Mouse (Mus musculus) midbrain, postnatal 0 days (tissue): ENCODE measurements around the gene Mospd3. TPM values are rescaled to one million over a fixed set of nuclear protein-coding genes. Genes with fewer than 3 reads are reported as not detected.
A peak's percentile ranks its signal among the peaks of the same experiment; 100 is the strongest.
"Not testable (repeated sequence)": the region's sequence is repeated elsewhere in the genome, so short reads cannot be mapped to it uniquely, and the experiment has no call there.

Source experiments
- ATAC-seq: fragments of 200-750 bp; cut with Nextera tagmentation; 2 replicates; pipeline ENCODE4 v1.8.0; 2017; ENCODE audit warnings: moderate number of reproducible peaks, mild to moderate bottlenecking, moderate TSS enrichment, moderate library complexity; ENCODE audit not compliant: low FRiP score
- DNase-seq: peaks from one replicate; pipeline ENCODE4 v3.0.0-alpha.2; 2015; ENCODE audit warnings: low spot score
- H3K27ac ChIP-seq: fragments of 300-500 bp; sonication (generic); 2 replicates; pipeline ENCODE4 v1.5.1; 2014; ENCODE audit warnings: low read depth, mild to moderate bottlenecking, low read length, mixed read lengths
- H3K27me3 ChIP-seq: fragments of 300-500 bp; sonication (generic); 2 replicates; pipeline ENCODE4 v1.6.1; 2014; ENCODE audit warnings: low read length, control low read depth, mixed read lengths; ENCODE audit not compliant: insufficient read depth
- H3K36me3 ChIP-seq: fragments of 300-500 bp; sonication (generic); 2 replicates; pipeline ENCODE4 v1.6.1; 2014; ENCODE audit warnings: low read length, control low read depth, mixed read lengths; ENCODE audit not compliant: insufficient read depth
- H3K4me1 ChIP-seq: fragments of 300-500 bp; sonication (generic); 2 replicates; pipeline ENCODE4 v1.6.1; 2014; ENCODE audit warnings: mild to moderate bottlenecking, control low read depth, antibody characterized with exemption, low read length, mixed read lengths; ENCODE audit not compliant: insufficient read depth
- H3K4me2 ChIP-seq: fragments of 300-500 bp; sonication (generic); 2 replicates; pipeline ENCODE4 v1.6.1; 2014; ENCODE audit warnings: low read depth, mild to moderate bottlenecking, low read length, mixed read lengths; ENCODE audit not compliant: poor library complexity, severe bottlenecking
- H3K4me3 ChIP-seq: fragments of 300-500 bp; sonication (generic); 2 replicates; pipeline ENCODE4 v1.5.1; 2014; ENCODE audit warnings: low read depth, mild to moderate bottlenecking, low read length, moderate library complexity
- H3K9ac ChIP-seq: fragments of 300-500 bp; sonication (generic); replicated peaks from 2 replicates; pipeline ENCODE4 v1.6.1; 2014; ENCODE audit warnings: mild to moderate bottlenecking, low read length, moderate library complexity, mixed read lengths; ENCODE audit not compliant: poor library complexity, severe bottlenecking
- H3K9me3 ChIP-seq: fragments of 300-500 bp; sonication (generic); 2 replicates; pipeline ENCODE4 v1.6.1; 2016; ENCODE audit warnings: low read length, control low read depth
- CTCF ChIP-seq: IDR thresholded peaks from 2 replicates; pipeline ENCODE4 v1.5.1; 2016; ENCODE audit warnings: antibody characterized with exemption, mild to moderate bottlenecking
- WGBS: fragments of 180-500 bp; shearing (Covaris S2); extraction: QIAGEN DNeasy Blood & Tissue Kit; methylation state at CpG from one replicate; pipeline ENCODE4 v1.1.7; 2014; 5-methylcytosine and 5-hydroxymethylcytosine counted together
- polyA plus RNA-seq: library from polyadenylated mRNA; unstranded; fragments of >200 nt; fragmentation: Nextera tagmentation; extraction: Ambion mirVana; gene quantifications from 2 replicates; pipeline ENCODE4 v1.2.1, GENCODE M21; 2015
- total RNA-seq: library from RNA; depleted of rRNA; stranded (reverse); fragments of >200 nt; gene quantifications from 2 replicates; pipeline ENCODE4 v1.2.3, GENCODE M21; 2014

The Mospd3 gene
- total and polyA plus RNA-seq, 2 experiments from 2014 or later = 18.5 to 71.3 TPM

DNA sequence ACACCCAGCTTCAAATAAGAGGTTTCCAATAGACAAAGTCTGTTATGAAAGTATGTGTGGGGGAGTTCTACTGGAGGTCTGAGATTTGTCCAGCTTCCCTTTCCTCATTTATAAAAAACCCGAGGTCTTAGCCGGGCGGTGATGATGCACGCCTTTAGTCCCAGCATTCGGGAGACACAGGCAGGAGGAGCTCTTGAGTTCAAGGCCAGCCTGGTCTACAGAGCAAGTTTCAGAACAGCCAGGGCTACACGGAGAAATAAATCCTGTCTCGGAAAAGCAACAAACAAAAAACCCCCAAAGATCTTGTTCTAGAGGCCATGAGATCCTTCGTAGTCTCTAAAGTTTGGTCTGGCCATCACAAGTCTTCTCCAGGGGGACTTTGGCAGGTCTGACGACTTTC, 27.1 kb upstream of the Mospd3 start:
- Histone ChIP-seq H3K36me3 (no peaks in the 10 kb centered on the region), H3K4me3 (peak overlapping the region; percentile 43), H3K4me1 (peaks cover 10% of the 10 kb centered on the region), H3K9me3 (no peaks in the 10 kb centered on the region), H3K27me3 (no peaks in the 10 kb centered on the region), H3K4me2 (peak overlapping the region; percentile 59), H3K9ac (peak overlapping the region; percentile 50), H3K27ac (peak overlapping the region; percentile 72)
- ATAC-seq = no peak
- TF ChIP-seq CTCF = peak; percentile 31; the same call in 1 of the 2 replicates
- WGBS = 2% methylated on average over 9 of the region's 9 CpGs
- no peak for DNase-seq

DNA sequence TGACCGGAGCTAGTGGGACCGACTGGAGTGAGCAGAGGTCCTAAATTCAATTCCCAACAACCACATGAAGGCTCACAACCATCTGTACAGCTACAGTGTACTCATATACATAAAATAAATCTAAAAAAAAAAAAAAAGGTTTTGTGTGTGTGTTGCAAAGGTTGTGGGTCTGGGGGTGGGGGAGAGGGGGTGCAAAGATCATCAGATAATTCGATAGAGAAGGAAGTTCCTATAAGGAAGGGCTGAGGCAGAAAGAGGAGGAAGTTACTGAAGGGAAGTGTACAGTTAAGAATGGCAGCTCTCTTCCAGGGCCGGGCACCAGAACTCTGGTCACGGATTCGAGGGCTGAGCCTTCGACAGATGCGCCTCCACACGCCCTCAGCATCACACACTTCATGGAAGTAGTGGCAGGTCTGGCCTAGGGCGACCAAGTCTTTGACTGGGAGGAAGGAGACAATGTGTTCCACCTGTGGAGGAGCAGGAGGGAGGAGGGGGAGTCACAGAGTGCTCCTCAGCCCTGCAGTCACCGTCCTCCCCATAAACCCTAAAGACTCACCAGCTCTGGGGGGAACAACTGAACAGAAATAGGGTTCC, 23.2 kb upstream of the Mospd3 start:
- Histone ChIP-seq H3K4me2 (no peak overlapping the region), H3K27me3 (no peaks in the 10 kb centered on the region), H3K9me3 (no peaks in the 10 kb centered on the region), H3K9ac (no peak overlapping the region), H3K27ac (no peak overlapping the region), H3K36me3 (no peaks in the 10 kb centered on the region), H3K4me1 (no peaks in the 10 kb centered on the region), H3K4me3 (no peak overlapping the region)
- no peak for TF ChIP-seq CTCF
- no peak for DNase-seq
- 88% methylated on average over 11 of the region's 11 CpGs for WGBS
- no peak for ATAC-seq

DNA sequence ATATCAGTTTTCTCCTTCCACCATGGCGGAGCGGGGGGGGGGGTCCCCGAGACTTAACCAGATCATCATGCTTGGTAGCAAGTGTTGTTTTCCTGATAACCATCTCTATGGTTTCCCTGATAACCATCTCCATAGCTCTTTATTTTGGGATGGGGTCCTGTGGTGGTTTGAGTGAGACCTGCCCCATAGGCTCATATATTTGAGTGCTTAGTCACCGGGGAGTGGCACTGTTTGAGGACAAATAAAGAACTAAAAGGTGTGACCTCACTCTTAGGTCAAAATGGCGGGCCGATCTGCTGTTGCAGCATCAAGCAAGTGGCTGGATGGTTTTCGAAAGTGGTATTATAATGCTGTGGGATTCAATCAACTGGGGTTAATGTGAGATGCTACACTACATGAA, 14.5 kb upstream of the Mospd3 start:
- TF ChIP-seq CTCF = no peak
- no peak overlapping the region for H3K27ac ChIP-seq
- ATAC-seq (no peak), DNase-seq (no peak)
- H3K36me3 ChIP-seq = no peaks in the 10 kb centered on the region
- H3K27me3 ChIP-seq = no peaks in the 10 kb centered on the region
- no peak overlapping the region for H3K4me3 ChIP-seq
- WGBS = 87% methylated on average over 7 of the region's 7 CpGs
- H3K4me1 ChIP-seq = no peaks in the 10 kb centered on the region
- no peaks in the 10 kb centered on the region for H3K9me3 ChIP-seq
- H3K4me2 ChIP-seq = no peak overlapping the region
- H3K9ac ChIP-seq = no peak overlapping the region

DNA sequence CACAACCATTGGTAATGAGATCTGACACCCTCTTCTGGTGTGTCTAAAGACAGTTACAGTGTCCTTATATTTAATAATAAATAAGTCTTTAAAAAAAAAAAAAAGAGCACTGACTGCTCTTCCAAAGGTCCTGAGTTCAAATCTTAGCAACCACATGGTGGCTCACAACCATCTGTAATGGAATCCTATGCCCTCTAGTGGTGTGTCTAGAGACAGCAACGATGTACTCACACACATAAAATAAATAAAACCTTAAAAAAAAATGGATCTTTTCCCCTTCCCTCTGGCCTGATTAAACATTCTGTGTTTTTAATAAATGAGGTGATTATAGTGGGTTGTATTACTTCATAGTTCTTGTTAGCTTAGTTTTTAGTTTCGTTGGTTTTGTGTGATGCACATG, 14.1 kb upstream of the Mospd3 start:
- not testable (repeated sequence) for H3K4me3 ChIP-seq, H3K27ac ChIP-seq, DNase-seq, H3K4me2 ChIP-seq, H3K4me1 ChIP-seq, ATAC-seq, H3K9me3 ChIP-seq, H3K36me3 ChIP-seq, H3K9ac ChIP-seq, H3K27me3 ChIP-seq
- WGBS = 93% methylated on average over 2 of the region's 2 CpGs
- TF ChIP-seq CTCF = peak; percentile 14; the same call in 1 of the 2 replicates

DNA sequence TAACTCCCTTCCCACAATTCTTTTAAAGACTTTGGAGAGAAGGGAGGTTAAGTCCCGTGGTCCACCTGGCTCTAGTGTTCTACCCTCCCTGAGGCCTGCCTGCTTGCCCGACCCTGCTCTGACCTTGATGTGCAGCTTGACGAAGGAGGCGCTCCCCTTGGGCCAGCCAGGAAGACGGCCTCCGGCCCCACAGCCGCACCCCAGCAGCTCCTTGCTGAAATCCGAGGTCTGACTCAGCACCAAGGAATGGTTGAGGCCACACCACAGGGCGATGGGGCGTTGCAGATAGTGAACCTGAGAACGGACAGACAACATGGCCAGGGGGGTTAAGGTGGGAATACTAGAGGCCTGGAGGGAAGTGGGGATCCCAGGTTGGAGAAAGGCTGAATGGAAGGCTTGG, 12.7 kb upstream of the Mospd3 start, which contains the start of gene Pcolce:
TSS of gene Pcolce (minus strand) at position 235 of the 400 bp plus-strand sequence.
- H3K27me3 ChIP-seq = no peaks in the 10 kb centered on the region
- 76% methylated on average over 11 of the region's 11 CpGs for WGBS
- DNase-seq = no peak
- TF ChIP-seq CTCF = no peak
- H3K27ac ChIP-seq = no peak within 1 kb of the TSS
- no peak within 1 kb of the TSS for H3K4me3 ChIP-seq
- no peaks in the 10 kb centered on the region for H3K36me3 ChIP-seq
- no peaks in the 10 kb centered on the region for H3K9me3 ChIP-seq
- no peaks in the 10 kb centered on the region for H3K4me1 ChIP-seq
- no peak within 1 kb of the TSS for H3K9ac ChIP-seq
- H3K4me2 ChIP-seq = no peak within 1 kb of the TSS
- no peak for ATAC-seq

DNA sequence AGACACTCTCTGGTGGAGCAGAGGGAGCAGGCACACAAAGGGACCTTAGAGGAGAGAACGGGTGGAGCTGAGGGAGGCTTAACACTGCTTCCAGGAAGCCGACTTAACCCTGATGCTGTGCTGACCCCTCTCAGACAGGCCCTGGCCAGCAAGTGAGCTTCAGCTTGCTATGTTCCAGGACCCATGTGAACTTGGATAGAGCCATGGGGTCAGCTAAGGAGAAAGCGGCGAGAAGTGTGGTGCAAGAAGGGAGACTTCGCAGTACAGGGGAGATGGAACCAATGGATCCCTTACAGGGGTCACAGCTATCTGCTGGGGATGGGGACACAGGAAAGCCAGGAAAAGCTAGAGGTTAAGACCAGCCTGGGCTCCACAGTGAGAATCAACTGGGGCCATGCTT, 12.2 kb upstream of the Mospd3 start:
- Histone ChIP-seq H3K4me2 (no peak overlapping the region), H3K9me3 (no peaks in the 10 kb centered on the region), H3K4me3 (no peak overlapping the region), H3K9ac (no peak overlapping the region), H3K4me1 (no peaks in the 10 kb centered on the region; the same call in 1 of the 2 replicates), H3K27ac (no peak overlapping the region), H3K36me3 (no peaks in the 10 kb centered on the region), H3K27me3 (peaks cover 4% of the 10 kb centered on the region)
- no peak for TF ChIP-seq CTCF
- 73% methylated on average over 5 of the region's 5 CpGs for WGBS
- no peak for ATAC-seq
- no peak for DNase-seq
